Mouse (Mus musculus): ENCODE measurements around the gene Flot1.

Gene Flot1

DNA sequence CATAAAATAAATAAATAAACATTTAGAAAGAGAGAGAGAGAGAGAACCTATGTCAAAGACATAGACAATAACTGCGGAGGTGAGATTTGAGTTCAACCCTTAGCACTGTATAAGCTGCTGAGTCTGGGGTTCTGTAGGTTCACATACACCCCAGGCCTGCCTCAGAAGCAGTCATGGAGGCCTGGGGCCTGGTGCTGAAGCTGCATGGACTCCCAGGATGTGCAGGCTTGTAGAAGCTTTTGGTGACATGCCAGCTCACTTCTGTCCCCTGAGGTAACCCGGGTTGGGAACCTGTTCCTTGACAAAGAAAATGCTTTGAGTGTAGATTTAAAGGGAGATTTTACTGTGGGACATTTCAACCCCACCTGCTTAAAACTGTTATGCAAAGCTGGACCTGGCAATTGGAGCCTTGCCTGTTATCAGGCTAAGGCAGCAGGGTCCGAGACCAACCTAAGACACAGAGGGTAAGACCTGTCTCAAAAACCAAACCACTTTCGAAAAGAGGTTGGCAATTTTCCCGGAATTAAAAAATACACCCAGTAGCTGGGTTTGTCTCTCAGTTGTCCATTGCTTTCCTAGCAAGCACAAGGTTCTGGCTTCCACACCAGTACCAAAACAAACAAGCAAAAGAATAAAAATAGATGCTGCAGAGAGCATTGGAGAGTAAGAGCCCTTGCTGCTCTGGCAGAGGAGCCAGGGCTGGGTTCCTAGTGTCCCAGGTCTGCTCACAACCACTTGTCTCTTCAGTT is 12.0 kb upstream of the Flot1 start:
- no peak for DNase-seq (ENCODE audit: inconsistent ontology term)

DNA sequence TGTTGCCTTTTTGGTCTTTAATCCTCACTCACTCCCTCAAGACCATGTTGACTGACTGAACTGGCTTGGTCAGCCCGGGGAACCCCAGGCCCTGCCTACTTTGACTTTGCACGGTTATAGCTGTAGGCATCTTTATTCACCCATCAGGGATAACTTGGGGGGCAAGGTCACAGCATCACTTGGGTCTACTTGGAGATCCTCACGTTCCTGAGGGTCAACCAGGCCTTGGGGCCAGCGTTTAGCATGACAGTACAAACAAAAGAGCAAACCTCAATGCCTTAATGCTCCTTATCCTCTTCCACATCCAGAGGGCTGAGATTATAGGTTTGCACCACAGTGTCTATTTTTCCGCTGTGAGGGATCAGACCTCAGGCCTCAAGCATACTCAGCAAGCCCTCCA is 10.7 kb upstream of the Flot1 start:
- DNase-seq (ENCODE audit: inconsistent ontology term), result no peak

GRCm38 (mm10) chr17:35812736-35813135 is 10.3 kb upstream of the Flot1 start:
- no peak for DNase-seq (ENCODE audit: inconsistent ontology term)

DNA sequence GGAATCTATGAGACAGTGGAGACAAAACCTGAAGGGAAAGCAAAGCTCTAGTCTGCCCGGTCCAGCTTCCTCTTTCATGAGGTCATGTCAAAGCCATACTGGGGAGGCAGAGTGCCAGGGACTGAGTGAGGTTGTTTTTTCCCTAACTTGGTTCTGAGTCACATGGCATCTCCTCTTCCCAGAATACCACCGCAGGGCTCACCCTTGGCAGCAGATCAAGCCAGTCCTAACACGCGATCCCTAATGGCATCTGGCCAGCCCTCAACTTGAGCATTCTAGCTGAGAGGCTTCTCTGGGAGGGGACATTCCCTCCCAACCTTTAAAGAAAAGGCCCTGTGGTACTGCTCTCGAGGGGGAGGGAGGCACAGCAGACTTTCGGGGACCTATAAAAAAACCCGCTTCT is 9.8 kb upstream of the Flot1 start:
- peak; percentile 99 for DNase-seq (ENCODE audit: inconsistent ontology term)

DNA sequence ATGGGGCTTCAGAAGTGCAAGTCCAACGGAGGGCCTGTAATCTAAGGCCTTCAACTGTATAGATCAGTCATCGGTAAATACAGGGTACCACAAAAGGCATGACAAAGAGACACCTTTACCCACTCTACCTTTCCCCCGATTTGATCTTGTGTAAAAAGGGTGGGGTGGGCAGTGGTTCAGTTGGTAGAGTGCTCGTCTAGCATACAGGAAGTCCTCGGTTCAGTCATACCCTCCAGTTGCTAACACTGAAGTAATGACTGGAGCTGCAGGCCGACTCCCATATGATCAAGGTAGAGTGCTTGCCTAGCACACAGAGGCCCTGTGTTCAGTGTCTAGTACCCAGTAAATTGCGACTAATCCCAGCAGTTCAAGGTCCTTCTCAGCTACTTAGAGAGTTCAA is 9.4 kb upstream of the Flot1 start:
- DNase-seq (ENCODE audit: inconsistent ontology term), result no peak

DNA sequence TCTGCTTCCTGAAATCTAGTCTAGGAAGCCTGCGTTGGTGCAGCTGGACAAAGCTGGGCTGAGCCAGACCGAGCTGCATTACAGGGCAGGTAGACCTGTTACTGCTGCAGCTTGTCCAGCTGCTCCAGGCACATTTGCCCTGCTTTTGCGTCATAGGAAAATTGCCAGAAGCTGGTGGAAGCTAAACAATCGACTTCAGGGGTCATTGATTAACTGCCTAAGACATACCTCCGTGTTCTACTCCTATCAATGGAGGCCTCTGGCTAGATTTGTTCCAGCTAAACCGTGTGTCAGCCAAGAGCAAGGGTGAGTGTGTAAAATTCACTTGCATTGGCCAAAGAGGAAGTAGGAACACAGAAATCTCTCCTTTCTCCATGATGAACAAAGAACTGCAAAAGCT is 8.4 kb upstream of the Flot1 start:
- DNase-seq (ENCODE audit: inconsistent ontology term), result no peak

DNA sequence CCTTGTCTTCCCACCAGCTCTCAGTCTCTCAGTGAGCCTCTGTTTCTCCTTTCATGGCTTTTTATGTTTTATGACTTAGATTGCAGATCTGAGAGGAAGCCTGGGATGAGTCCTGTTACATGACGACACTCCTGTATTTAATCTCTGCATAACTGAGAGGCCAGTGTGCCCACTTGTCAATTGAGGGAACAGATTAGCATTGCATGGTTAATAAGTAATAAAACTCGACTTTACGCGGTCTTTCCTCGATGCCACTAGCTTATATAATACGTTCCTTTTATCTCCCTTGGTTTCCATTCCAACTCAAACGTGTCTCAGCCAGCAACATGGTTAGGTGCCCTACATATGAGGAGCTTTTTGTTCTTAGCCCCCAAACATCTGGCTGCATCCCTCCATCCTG is 7.2 kb upstream of the Flot1 start:
- DNase-seq (ENCODE audit: inconsistent ontology term), result no peak

DNA sequence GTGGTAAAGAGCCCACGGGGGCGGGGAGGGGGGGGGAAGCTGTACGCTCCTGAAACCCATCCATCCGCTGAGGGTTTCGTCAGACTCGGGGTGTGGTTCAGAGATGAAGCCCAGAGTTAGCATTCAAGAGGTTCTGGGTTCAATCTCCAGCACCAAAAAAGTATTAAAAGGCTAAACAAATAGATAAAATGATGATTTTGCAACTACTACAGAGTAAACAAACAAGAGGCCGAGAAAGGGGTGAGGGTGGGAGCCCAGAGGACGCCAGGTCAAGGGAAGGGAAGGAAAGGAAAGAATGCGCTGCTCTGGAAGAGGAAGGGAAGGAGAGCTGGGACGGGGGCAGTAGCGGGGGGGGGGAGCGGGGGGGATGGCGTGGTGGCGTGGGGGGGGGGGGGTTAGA is 6.3 kb upstream of the Flot1 start:
- no peak for DNase-seq (ENCODE audit: inconsistent ontology term)

DNA sequence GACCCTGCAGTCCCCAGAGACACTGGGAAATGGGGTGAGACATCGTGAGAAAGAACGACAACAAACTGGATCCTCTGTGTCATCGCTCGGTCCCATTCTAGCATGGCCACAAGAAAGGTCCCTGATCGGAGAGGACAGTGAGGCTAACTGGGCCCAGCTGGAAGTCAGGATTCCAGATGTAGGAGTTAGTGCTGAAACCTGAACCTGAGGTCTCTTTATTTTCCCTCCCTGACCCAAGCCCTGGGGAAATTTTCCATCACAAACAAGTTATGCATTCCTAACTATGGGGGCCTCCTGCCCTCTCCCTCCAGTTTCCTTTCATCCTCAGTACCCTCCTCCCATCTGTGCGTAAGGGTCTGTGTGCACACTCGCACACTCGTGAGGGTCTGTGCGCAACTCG is 5.8 kb upstream of the Flot1 start:
- no peak for DNase-seq (ENCODE audit: inconsistent ontology term)

DNA sequence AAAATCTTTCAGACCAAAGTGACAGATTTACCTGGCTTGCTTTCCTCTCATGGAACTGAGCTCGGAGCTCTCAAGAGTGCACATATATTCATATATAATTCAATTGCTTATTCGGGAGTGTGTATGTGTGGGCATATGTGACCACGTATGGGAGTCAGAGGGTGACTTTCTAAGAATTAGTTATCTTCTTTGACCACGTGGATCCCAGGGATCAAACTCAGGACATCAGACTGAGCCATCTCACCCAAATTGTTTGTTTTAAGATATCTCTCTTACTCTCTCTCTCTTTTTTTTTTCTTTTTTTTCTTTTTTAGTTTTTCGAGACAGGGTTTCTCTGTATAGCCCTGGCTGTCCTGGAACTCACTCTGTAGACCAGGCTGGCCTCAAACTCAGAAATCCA is 2.9 kb upstream of the Flot1 start:
- no peak for DNase-seq (ENCODE audit: inconsistent ontology term)

- peak; percentile 90 for DNase-seq (ENCODE audit: inconsistent ontology term)
Measured at GRCm38 (mm10) chr17:35821439-35822430, 1.3 kb upstream of the Flot1 start, which contains the start of gene Ier3. Gene Ier3 (plus strand): TSS chr17:35821684.

GRCm38 (mm10) chr17:35822564-35822963 is 466 bp upstream of the Flot1 start:
- DNase-seq (ENCODE audit: inconsistent ontology term), result no peak

DNA sequence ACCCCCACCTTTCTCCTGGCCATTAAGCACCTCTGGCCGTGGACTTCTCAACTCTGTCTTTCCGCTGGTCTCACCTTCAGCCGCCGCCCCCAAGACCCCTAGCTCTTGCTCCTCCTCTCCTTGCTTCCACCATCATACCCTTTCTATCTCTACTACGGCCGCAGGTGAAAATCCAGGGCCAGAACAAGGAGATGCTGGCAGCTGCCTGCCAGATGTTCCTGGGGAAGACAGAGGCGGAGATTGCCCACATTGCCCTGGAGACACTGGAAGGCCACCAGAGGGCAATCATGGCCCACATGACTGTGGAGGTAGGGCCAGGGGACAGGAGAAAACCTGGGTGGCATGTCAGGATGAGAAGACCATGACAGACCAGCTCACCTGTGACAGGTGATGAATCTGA is 1.4 kb downstream of the Flot1 start:
- DNase-seq (ENCODE audit: inconsistent ontology term), result no peak

DNA sequence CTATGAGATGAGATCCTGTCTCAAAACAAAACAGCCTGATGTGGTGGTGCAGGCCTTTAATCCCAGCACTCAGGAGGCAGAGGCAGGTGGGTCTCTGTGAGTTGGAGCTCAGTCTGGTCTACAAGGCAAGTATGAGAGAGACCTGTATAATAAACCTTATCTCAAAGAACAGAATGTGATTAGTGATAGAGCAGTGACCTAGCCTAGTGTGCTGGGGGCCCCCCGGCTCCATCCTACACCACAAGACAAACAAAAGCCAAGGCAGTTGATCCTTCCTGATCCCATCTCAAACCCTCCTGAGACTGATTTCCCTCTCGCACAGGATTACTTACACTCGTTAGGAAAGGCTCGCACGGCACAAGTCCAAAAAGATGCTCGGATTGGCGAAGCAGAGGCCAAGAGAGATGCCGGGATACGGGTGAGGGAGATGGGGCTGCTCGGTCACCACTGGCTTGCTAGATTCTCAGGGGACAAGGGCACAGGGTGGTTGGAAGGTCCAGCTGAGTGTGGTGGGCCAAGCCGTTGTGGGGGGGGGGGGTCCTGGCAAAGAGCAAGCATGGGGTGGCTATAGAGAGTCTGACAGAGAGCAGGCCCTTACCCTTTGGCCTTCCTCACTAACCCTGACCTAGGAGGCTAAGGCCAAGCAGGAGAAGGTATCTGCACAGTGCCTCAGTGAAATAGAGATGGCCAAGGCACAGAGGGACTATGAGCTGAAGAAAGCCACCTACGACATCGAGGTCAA is 2.2 kb downstream of the Flot1 start:
- no peak for DNase-seq (ENCODE audit: inconsistent ontology term)

DNA sequence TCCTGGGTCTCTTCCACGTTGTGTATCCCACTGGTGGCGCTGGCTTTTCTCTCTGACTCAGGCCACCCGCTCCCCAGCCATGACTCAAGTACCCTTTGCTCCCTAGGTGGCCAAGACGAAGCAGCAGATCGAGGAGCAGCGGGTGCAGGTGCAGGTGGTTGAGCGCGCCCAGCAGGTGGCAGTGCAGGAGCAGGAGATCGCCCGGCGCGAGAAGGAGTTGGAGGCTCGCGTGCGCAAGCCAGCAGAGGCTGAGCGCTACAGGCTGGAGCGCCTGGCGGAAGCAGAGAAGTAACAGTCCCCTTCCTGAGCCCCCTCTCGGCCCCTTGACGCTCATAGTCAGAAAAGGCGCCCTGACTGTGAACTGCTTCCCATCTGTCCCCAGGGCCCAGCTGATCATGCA is 6.7 kb downstream of the Flot1 start:
- peak; percentile 86 for DNase-seq (ENCODE audit: inconsistent ontology term)

DNA sequence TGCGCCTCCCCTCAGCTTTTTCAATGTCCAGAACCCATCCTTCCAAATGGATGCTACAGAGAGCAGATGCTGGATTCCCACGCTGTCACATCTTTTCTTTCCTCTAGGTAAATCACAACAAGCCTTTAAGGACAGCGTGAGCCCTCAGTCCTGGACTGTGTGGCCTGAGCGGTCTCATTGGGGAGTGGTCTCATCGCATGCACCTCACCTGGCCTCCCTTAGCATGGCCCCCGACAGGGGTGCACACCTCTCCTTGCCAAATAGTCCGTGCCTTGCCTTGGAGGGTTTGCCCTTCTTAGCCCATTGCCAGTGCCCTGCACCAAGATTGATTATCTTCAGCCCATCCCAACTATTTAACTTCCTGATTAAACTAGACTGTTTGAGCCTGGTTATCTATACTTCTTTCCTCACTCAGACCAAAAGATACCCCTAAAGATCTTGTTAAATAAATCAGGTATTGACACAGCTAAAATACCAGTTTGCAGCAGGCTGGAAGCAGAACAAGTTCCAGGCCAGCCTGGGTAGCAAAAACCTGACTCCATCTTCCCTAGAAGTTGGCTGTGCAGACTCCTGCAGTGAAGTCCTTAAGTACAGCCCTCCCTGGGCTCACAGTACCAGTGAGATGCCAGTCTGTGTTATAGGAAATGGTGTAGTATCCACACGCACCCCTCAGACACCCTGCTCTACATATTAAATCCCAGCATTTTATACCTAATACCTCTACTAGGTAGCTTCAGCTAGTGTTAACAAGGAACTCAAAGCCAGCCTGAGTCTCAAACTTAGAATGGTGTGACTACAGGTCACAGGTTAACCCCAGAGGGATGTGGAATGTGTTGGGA is 9.6 kb downstream of the Flot1 start:
- DNase-seq (ENCODE audit: inconsistent ontology term), result no peak

GRCm38 (mm10) chr17:35833239-35833751 is 10.3 kb downstream of the Flot1 start:
- no peak for DNase-seq (ENCODE audit: inconsistent ontology term)

GRCm38 (mm10) chr17:35833894-35834293 is 10.9 kb downstream of the Flot1 start:
- DNase-seq (ENCODE audit: inconsistent ontology term), result no peak

- DNase-seq (ENCODE audit: inconsistent ontology term), result no peak
Measured at GRCm38 (mm10) chr17:35834696-35835422, 11.8 kb downstream of the Flot1 start.

GRCm38 (mm10) chr17:35835424-35836140 is 12.6 kb downstream of the Flot1 start:
- DNase-seq (ENCODE audit: inconsistent ontology term), result no peak
